Mouse (Mus musculus) thymus, adult 2 months (tissue): ENCODE results near the gene St6galnac3. TPM values are rescaled to one million over a fixed set of nuclear protein-coding genes. Genes with fewer than 3 reads are reported as not detected.

Source experiments
- DNase-seq: peaks from one replicate; pipeline ENCODE4 v3.0.0; 2021
- H3K27ac ChIP-seq: fragments of 200-500 bp; 2 replicates; pipeline ENCODE4 v1.5.1; 2012; ENCODE audit warnings: low read length, control low read depth; ENCODE audit not compliant: control insufficient read depth, insufficient read depth
- H3K27me3 ChIP-seq: fragments of 200-500 bp; 2 replicates; pipeline ENCODE4 v1.6.1; 2012; ENCODE audit warnings: mild to moderate bottlenecking, low read length, moderate library complexity, mixed read lengths; ENCODE audit not compliant: control insufficient read depth, insufficient read depth
- H3K36me3 ChIP-seq: fragments of 200-500 bp; 2 replicates; pipeline ENCODE4 v1.6.1; 2012; ENCODE audit warnings: mild to moderate bottlenecking, low read length, moderate library complexity; ENCODE audit not compliant: control insufficient read depth, insufficient read depth
- H3K4me1 ChIP-seq: fragments of 200-500 bp; replicated peaks from 2 replicates; pipeline ENCODE4 v1.6.1; 2012; ENCODE audit warnings: low read length; ENCODE audit not compliant: control insufficient read depth, insufficient read depth
- H3K4me3 ChIP-seq: fragments of 200-500 bp; 2 replicates; pipeline ENCODE4 v1.5.1; 2012; ENCODE audit warnings: mild to moderate bottlenecking, low read length, control low read depth, moderate library complexity; ENCODE audit not compliant: control insufficient read depth, insufficient read depth
- CTCF ChIP-seq: fragments of 200-500 bp; IDR thresholded peaks from 2 replicates; pipeline ENCODE4 v1.5.1; 2012; ENCODE audit warnings: mild to moderate bottlenecking, control low read depth, low read length, moderate library complexity, borderline replicate concordance; ENCODE audit not compliant: control insufficient read depth, poor library complexity, insufficient read depth; ENCODE audit errors: extremely low read depth
- POLR2A ChIP-seq: fragments of 200-500 bp; IDR thresholded peaks from 2 replicates; pipeline ENCODE4 v1.6.1; 2012; ENCODE audit warnings: mild to moderate bottlenecking, low read length, control low read depth, moderate library complexity; ENCODE audit not compliant: control insufficient read depth, poor library complexity, insufficient read depth; ENCODE audit errors: extremely low read depth
- WGBS: fragments of 180-500 bp; shearing (Covaris S2); methylation state at CpG from one replicate; pipeline ENCODE4 v1.1.7; 2018; 5-methylcytosine and 5-hydroxymethylcytosine counted together
- polyA plus RNA-seq: library from polyadenylated mRNA; depleted of rRNA; stranded (reverse); fragments of >200 nt; gene quantifications from 2 replicates; pipeline ENCODE4 v1.2.3, GENCODE M21; 2012

Gene St6galnac3
- polyA plus RNA-seq, 1 experiment, result 1.3 TPM

DNA sequence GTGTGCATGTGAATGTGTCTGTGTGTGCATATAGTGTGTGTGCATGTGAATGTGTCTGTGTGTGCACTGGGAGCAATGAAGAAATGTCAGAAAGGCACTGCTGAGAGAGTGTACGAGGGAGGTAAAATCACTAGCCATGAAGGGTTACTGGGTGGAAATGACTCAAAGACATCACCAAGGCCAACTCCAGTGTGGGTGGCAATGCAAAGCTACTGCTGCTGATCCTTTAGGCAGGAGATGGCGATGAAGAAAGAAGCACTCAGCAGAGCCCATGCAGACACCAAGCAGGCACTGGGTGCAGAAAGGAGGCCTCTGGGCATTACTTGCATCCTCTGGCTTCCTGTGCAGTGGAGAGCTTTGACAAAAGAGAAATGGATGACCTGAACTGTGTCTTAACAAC is 310.8 kb downstream of the St6galnac3 start:
- Histone ChIP-seq H3K36me3 (no peaks in the 10 kb centered on the region), H3K4me1 (no peaks in the 10 kb centered on the region), H3K27ac (no peak overlapping the region), H3K4me3 (no peak overlapping the region), H3K27me3 (no peaks in the 10 kb centered on the region)
- TF ChIP-seq POLR2A (no peak), CTCF (no peak)
- WGBS, result 92% methylated on average over 2 of the region's 2 CpGs
- DNase-seq, result no peak

DNA sequence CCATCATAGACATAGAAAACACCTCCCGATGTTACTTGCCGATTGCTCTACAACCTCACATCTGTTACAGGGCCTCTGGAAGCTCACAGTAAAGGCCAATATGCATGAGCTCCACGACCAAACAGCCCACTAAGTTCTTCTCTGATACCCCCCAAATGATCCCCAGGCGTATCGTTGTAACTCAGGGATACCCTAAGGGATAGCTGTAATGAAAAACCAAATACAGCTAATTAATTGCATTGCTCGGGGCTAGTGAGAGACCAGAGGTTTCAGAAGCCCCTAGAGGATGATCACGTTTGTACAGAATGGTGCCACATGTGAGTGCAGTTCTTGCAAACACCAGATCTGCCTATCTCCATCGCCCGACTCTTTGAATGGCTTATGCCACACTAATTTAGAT is 315.7 kb downstream of the St6galnac3 start:
- Histone ChIP-seq H3K4me1 (no peaks in the 10 kb centered on the region), H3K36me3 (no peaks in the 10 kb centered on the region), H3K27ac (no peak overlapping the region), H3K4me3 (no peak overlapping the region), H3K27me3 (no peaks in the 10 kb centered on the region)
- TF ChIP-seq POLR2A (no peak), CTCF (no peak)
- no peak for DNase-seq
- WGBS, result 96% methylated on average over 9 of the region's 9 CpGs

DNA sequence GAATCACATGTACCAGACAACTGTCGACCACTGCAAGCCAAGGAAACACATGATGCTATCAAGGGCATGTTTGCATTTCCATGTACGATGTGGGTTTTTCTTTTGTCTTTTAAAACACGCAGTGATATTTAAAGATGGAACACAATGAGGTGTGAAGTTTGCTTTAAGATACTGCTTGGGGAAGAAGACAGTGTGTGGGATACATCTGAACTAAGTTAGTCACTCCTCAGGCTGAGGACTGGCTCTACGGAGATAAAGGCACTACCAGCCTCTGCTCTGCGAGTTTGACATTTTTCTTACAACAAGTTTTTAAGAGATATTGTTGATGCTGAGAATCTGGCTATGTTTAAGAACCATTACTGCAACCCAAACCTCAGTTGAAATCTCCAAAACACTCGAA is 316.6 kb downstream of the St6galnac3 start:
- no peak for DNase-seq

DNA sequence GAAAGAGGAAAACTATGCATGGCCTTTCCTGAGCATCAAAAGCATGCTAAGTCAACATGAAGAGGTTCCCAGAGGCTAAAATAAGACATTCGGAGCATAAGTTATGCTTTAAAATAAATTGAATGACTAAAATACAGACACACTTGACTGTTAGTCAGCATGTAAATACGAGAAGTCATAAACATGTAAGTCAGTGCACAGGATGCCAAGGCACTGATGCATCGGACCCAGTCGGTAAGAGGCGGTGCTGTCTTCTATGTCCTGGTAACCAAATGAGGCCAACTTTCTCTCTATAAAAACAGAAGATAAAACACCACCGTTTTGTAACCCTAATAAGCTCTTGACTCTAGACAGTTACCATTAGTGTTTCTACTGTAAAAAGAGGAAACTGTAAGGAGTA is 317.3 kb downstream of the St6galnac3 start:
- no peaks in the 10 kb centered on the region for H3K27me3 ChIP-seq
- H3K4me3 ChIP-seq, result no peak overlapping the region
- no peaks in the 10 kb centered on the region for H3K4me1 ChIP-seq
- TF ChIP-seq POLR2A (no peak), CTCF (no peak)
- no peak for DNase-seq
- no peaks in the 10 kb centered on the region for H3K36me3 ChIP-seq
- H3K27ac ChIP-seq, result no peak overlapping the region
- WGBS, result 92% methylated on average over 6 of the region's 6 CpGs

More for the DNA sequence above, 316.6 kb downstream of the St6galnac3 start:
- no peaks in the 10 kb centered on the region for H3K27me3 ChIP-seq
- WGBS, result 95% methylated on average over 6 of the region's 6 CpGs
- no peaks in the 10 kb centered on the region for H3K4me1 ChIP-seq
- no peaks in the 10 kb centered on the region for H3K36me3 ChIP-seq
- no peak for TF ChIP-seq POLR2A
- TF ChIP-seq CTCF, result no peak
- H3K4me3 ChIP-seq, result no peak overlapping the region
- H3K27ac ChIP-seq, result no peak overlapping the region

DNA sequence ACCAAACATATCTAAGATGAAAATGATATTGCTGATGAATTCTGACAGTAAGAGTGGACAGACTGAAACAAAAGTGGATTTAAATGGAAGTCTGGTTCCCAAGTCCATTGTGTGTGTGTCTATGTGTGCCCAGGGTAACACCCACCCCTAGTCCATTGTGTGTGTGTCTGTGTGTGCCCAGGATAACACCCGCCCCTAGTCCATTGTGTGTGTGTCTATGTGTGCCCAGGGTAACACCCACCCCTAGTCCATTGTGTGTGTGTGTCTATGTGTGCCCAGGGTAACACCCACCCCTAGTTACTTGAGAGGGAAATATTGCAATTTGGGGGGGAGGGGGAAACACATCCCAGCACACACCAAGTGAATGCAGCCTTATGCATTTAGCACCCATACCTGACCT is 318.1 kb downstream of the St6galnac3 start:
- Histone ChIP-seq H3K27me3 (no peaks in the 10 kb centered on the region), H3K4me1 (no peaks in the 10 kb centered on the region), H3K4me3 (no peak overlapping the region), H3K36me3 (no peaks in the 10 kb centered on the region), H3K27ac (no peak overlapping the region)
- 94% methylated on average over 1 of the region's 1 CpGs for WGBS
- no peak for TF ChIP-seq POLR2A
- TF ChIP-seq CTCF, result no peak
- DNase-seq, result no peak

DNA sequence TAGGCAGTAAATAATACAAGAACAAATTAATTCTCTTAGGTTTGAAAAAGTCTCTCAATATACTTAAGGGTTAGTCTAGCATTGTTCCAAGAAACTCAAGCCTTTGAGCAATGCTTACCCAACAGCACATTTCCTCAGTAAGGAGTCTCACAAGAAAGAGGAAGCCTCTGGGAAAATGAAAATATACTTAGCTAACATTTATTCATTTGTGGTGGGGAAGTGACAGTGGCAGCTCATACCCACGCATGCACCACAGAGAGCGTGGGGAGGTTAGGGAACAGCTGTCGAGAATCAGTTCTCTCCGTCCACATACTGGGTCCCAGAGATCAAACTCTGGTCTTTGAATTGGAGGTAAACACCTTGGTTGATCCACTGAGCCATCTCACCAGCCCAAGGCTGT is 318.8 kb downstream of the St6galnac3 start:
- H3K27ac ChIP-seq, result no peak overlapping the region
- no peaks in the 10 kb centered on the region for H3K4me1 ChIP-seq
- H3K4me3 ChIP-seq, result no peak overlapping the region
- TF ChIP-seq POLR2A, result no peak
- TF ChIP-seq CTCF, result no peak
- H3K36me3 ChIP-seq, result no peaks in the 10 kb centered on the region
- DNase-seq, result no peak
- H3K27me3 ChIP-seq, result no peaks in the 10 kb centered on the region
- 34% methylated on average over 4 of the region's 4 CpGs for WGBS

DNA sequence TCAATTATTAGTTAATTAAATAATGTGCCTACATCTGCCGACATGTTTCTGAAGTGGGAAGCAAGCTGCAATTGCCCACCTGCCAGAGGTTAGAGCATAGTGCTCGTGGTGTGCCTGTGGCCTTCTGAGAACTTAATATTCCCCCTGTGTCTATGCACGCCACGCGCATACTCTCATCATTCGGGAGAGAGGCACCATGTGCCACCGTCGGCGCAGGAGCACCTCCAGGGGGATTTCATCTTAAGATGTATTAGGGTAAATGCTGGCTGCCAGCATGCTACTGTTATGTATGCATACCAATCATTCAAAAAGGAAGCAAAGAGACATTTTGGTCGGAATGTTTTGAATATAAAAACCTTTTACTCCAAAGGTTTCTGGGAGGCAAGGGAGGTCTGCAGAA is 319.3 kb downstream of the St6galnac3 start:
- Histone ChIP-seq H3K27ac (no peak overlapping the region), H3K4me3 (no peak overlapping the region), H3K4me1 (no peaks in the 10 kb centered on the region), H3K36me3 (no peaks in the 10 kb centered on the region), H3K27me3 (no peaks in the 10 kb centered on the region)
- TF ChIP-seq POLR2A, result no peak
- TF ChIP-seq CTCF, result no peak
- WGBS, result 96% methylated on average over 10 of the region's 10 CpGs
- DNase-seq, result no peak
